Mouse (Mus musculus) heart, postnatal 0 days (tissue): ENCODE data around the gene Gm49325. TPM values are rescaled to one million over a fixed set of nuclear protein-coding genes. Genes with fewer than 3 reads are reported as not detected.
"Not testable (repeated sequence)": the region's sequence is repeated elsewhere in the genome, so short reads cannot be mapped to it uniquely, and the experiment has no call there.

Source experiments
- ATAC-seq: fragments of 200-750 bp; cut with Nextera tagmentation; 2 replicates; pipeline ENCODE4 v1.8.0; 2017; ENCODE audit warnings: low read depth, moderate number of reproducible peaks, moderate library complexity; ENCODE audit not compliant: insufficient read depth
- DNase-seq: peaks from one replicate; pipeline ENCODE4 v3.0.0-alpha.2; 2016; ENCODE audit warnings: low spot score
- H3K27ac ChIP-seq: fragments of 300-500 bp; sonication (generic); 2 replicates; pipeline ENCODE4 v1.5.1; 2014; ENCODE audit warnings: low read depth, mild to moderate bottlenecking
- H3K27me3 ChIP-seq: fragments of 300-500 bp; sonication (generic); 2 replicates; pipeline ENCODE4 v1.6.1; 2014; ENCODE audit warnings: low read length, mixed read lengths; ENCODE audit not compliant: control insufficient read depth, insufficient read depth
- H3K36me3 ChIP-seq: fragments of 300-500 bp; sonication (generic); replicated peaks from 2 replicates; pipeline ENCODE4 v1.6.1; 2014; ENCODE audit warnings: low read length, mixed read lengths; ENCODE audit not compliant: control insufficient read depth, insufficient read depth
- H3K4me1 ChIP-seq: fragments of 300-500 bp; sonication (generic); 2 replicates; pipeline ENCODE4 v1.6.1; 2014; ENCODE audit warnings: antibody characterized with exemption; ENCODE audit not compliant: control insufficient read depth, insufficient read depth
- H3K4me2 ChIP-seq: fragments of 300-500 bp; sonication (generic); 2 replicates; pipeline ENCODE4 v1.6.1; 2014; ENCODE audit warnings: low read depth, mild to moderate bottlenecking, low read length, moderate library complexity
- H3K4me3 ChIP-seq: fragments of 300-500 bp; sonication (generic); 2 replicates; pipeline ENCODE4 v1.5.1; 2014; ENCODE audit warnings: low read depth, low read length
- H3K9ac ChIP-seq: fragments of 300-500 bp; sonication (generic); replicated peaks from 2 replicates; pipeline ENCODE4 v1.6.1; 2014; ENCODE audit warnings: low read depth, low read length, mixed read lengths
- H3K9me3 ChIP-seq: fragments of 300-500 bp; sonication (generic); replicated peaks from 2 replicates; pipeline ENCODE4 v1.6.1; 2016; ENCODE audit warnings: low read length; ENCODE audit not compliant: control insufficient read depth
- CTCF ChIP-seq: IDR thresholded peaks from 2 replicates; pipeline ENCODE4 v1.5.1; 2016; ENCODE audit warnings: antibody characterized with exemption, control low read depth, low read depth
- EP300 ChIP-seq: IDR thresholded peaks from 2 replicates; pipeline ENCODE4 v1.6.1; 2016; ENCODE audit warnings: antibody characterized with exemption, low read depth
- WGBS: fragments of 180-500 bp; shearing (Covaris S2); extraction: QIAGEN DNeasy Blood & Tissue Kit; methylation state at CpG from one replicate; pipeline ENCODE4 v1.1.7; 2014; 5-methylcytosine and 5-hydroxymethylcytosine counted together
- microRNA counts: library from miRNA; unstranded; fragments of <30 nt; microRNA quantifications from one replicate; lab custom pipeline; 2015
- microRNA-seq: library from miRNA; unstranded; fragments of <30 nt; microRNA quantifications from one replicate; pipeline ENCODE4, GENCODE M21; 2016
- polyA plus RNA-seq: library from polyadenylated mRNA; unstranded; fragments of >200 nt; fragmentation: Nextera tagmentation; extraction: Ambion mirVana; gene quantifications from 2 replicates; pipeline ENCODE4 v1.2.1, GENCODE M21; 2015
- total RNA-seq: library from RNA; depleted of rRNA; stranded (reverse); fragments of >200 nt; gene quantifications from 2 replicates; pipeline ENCODE4 v1.2.3, GENCODE M21; 2014; ENCODE audit warnings: low replicate concordance; rRNA removed

Gm49325 gene
- total and polyA plus RNA-seq, 2 experiments from 2014 or later, result 13.7 TPM; not detected in 1

DNA sequence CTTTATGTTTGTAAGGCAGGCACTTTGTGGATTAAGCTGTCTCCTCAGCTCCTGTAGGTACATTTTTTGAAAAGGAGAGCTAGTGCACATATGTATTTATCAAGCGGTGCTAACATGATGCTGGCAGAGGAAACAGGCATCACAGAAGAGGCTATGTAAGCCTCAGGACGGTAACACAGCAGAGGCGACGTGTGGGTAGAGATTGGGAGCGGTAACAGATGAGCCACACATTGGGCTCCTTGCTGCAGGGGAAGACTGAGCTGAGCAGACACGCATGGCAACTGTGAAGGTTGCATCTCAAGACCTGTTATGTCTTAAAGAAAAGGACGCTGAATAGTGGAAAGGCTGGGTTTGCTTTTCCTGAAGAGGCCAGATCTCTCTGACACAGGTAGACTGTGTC, 77.0 kb downstream of the Gm49325 start:
- WGBS, result 59% methylated on average over 7 of the region's 7 CpGs
- no peaks in the 10 kb centered on the region for H3K36me3 ChIP-seq
- H3K9ac ChIP-seq, result no peak overlapping the region
- no peak for ATAC-seq
- no peak for DNase-seq
- peaks cover 54% of the 10 kb centered on the region for H3K27me3 ChIP-seq
- H3K4me2 ChIP-seq, result no peak overlapping the region
- TF ChIP-seq CTCF, result no peak
- TF ChIP-seq EP300, result no peak
- 0 out of 2 replicates have a peak, but pooled peaks cover 4% of the 10 kb centered on the region for H3K4me1 ChIP-seq
- H3K9me3 ChIP-seq, result no peaks in the 10 kb centered on the region
- no peak overlapping the region for H3K4me3 ChIP-seq
- no peak overlapping the region for H3K27ac ChIP-seq

DNA sequence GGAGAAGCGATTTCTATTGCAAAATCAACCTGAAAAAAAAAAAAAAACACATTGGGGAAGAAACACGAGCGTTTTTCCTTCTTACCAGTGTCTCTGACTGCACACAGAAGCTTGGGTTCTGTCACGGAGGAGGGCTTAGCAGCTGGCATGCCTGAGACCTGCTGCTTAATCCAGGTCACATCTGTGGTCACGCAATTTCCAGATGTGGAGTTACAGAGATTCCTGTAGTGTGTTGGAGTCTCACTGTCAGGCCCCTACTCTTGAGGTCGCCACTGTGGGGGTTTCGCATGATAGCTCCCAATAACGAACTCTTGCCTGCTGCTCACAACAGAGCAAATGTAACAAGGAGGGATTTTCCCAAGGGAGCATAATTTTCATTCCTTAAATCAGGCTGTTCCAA, 78.2 kb downstream of the Gm49325 start:
- Histone ChIP-seq H3K4me3 (no peak overlapping the region), H3K27me3 (peaks cover 55% of the 10 kb centered on the region), H3K9me3 (no peaks in the 10 kb centered on the region), H3K9ac (no peak overlapping the region), H3K36me3 (no peaks in the 10 kb centered on the region), H3K4me2 (no peak overlapping the region), H3K4me1 (0 out of 2 replicates have a peak, but pooled peaks cover 4% of the 10 kb centered on the region), H3K27ac (no peak overlapping the region)
- no peak for TF ChIP-seq EP300
- no peak for TF ChIP-seq CTCF
- WGBS, result 31% methylated on average over 8 of the region's 8 CpGs
- ATAC-seq (no peak), DNase-seq (no peak)

- ATAC-seq, result 0 out of 2 replicates have a peak, but pooled peaks have one; percentile 14
- Histone ChIP-seq H3K36me3 (no peaks in the 10 kb centered on the region), H3K9ac (no peak within 1 kb of the TSS), H3K4me3 (0 out of 2 replicates have a peak within 1 kb of the TSS, but pooled peaks have one; percentile 5), H3K27me3 (peaks cover 56% of the 10 kb centered on the region), H3K4me2 (peak within 1 kb of the TSS; percentile 29; the same call in 1 of the 2 replicates), H3K9me3 (no peaks in the 10 kb centered on the region), H3K4me1 (0 out of 2 replicates have a peak, but pooled peaks cover 4% of the 10 kb centered on the region), H3K27ac (no peak within 1 kb of the TSS)
- WGBS, result 2% methylated on average over 22 of the region's 22 CpGs
- DNase-seq, result no peak
- TF ChIP-seq CTCF (no peak), EP300 (no peak)
Measured at GRCm38 (mm10) chr10:77685895-77686664, 80.1 kb downstream of the Gm49325 start, which contains the start of gene Tspear. Gene Tspear, plus strand, starts transcription at chr10:77686569.

DNA sequence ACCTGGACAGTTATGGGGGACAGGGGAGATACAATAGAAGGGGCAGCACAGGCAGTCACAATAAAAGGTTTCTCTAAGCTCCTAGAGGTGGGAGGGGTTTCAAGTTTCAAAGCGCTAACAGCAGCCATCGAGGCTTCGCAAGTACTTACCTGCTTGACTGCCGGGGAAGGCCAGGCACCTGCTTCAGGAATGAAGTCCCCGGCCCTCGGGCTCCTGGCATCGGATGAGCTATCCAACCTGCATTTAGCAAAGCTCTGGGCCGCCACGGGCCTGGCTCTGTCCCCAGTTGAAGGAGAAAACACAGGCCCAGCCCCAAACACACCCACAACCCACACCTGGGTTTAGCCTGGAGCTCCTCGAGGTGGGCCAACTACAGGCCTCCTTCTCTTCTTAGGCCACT, 81.0 kb downstream of the Gm49325 start:
- no peaks in the 10 kb centered on the region for H3K36me3 ChIP-seq
- H3K9me3 ChIP-seq, result no peaks in the 10 kb centered on the region
- no peak overlapping the region for H3K27ac ChIP-seq
- H3K27me3 ChIP-seq, result peaks cover 56% of the 10 kb centered on the region
- DNase-seq (no peak), ATAC-seq (no peak)
- WGBS, result 28% methylated on average over 10 of the region's 10 CpGs
- no peak overlapping the region for H3K4me2 ChIP-seq
- 0 out of 2 replicates have a peak, but pooled peaks cover 4% of the 10 kb centered on the region for H3K4me1 ChIP-seq
- H3K4me3 ChIP-seq, result no peak overlapping the region
- H3K9ac ChIP-seq, result no peak overlapping the region
- TF ChIP-seq EP300 (no peak), CTCF (no peak)

DNA sequence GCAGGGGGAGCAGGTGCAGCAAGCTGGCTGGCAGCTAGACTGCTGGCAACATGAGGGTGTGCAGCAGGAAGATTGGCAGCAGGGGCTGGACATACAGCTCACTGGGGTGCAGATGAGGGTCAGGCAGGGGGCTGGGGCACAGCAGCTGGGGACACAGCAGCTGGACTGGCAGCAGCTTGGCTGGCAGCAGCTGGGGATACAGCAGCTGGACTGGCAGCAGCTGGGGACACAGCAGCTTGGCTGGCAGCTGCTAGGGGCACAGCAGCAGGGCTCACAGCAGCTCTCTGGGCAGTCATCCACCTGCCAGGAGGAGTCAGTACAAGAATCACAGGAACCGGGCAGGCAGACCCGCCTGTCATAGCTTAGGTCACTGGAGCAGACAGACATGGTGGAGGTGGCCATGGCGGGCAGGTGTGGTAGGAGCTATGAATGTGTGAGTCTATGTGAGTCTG, 84.4 kb downstream of the Gm49325 start, which contains the start of gene Gm19402:
TSS of gene Gm19402 (minus strand) at position 402 of the 452 bp plus-strand sequence.
- 74% methylated on average over 3 of the region's 3 CpGs for WGBS
- DNase-seq, result not testable (repeated sequence)

More for the DNA sequence above, 84.4 kb downstream of the Gm49325 start, which contains the start of gene Gm19402:
- not testable (repeated sequence) for H3K9ac ChIP-seq, H3K4me2 ChIP-seq, H3K27ac ChIP-seq, H3K9me3 ChIP-seq, H3K36me3 ChIP-seq, ATAC-seq, H3K4me1 ChIP-seq, H3K4me3 ChIP-seq
- peaks cover 37% of the 10 kb centered on the region for H3K27me3 ChIP-seq

MicroRNA genes within 50 kb of the gene (microRNA counts, 519-probe panel; counts per million panel counts)
- microRNA mmu-miR-1930 (lab: Ali Mortazavi, UCI), result not detected

Small RNA genes within 50 kb of the gene (microRNA-seq; reads per million reads assigned to microRNA genes)
- 12.0 reads per million, percentile 32 among the genes with 10 or more reads in this experiment for gene Mir1930

Other genes with a start within 250 kb of the Gm49325 start
- 23.7 and 26.9 TPM in 2 replicates for gene Adarb1, start 187.9 kb upstream of the Gm49325 start, total RNA-seq
- 7.8 and 8.5 TPM in 2 replicates for gene Adarb1, start 187.9 kb upstream of the Gm49325 start, polyA plus RNA-seq
- 18.1 and 32.1 TPM in 2 replicates for gene Fam207a, start 90.4 kb upstream of the Gm49325 start, total RNA-seq
- 16.1 and 16.2 TPM in 2 replicates for gene Fam207a, start 90.4 kb upstream of the Gm49325 start, polyA plus RNA-seq
- gene Itgb2, start 75.9 kb upstream of the Gm49325 start, total RNA-seq, result 0.69 and 12.2 TPM in 2 replicates
- gene Itgb2, start 75.9 kb upstream of the Gm49325 start, polyA plus RNA-seq, result 1.4 and 1.5 TPM in 2 replicates
- gene Pttg1ip, start 24.5 kb upstream of the Gm49325 start, total RNA-seq, result 117 and 163 TPM in 2 replicates
- 117 and 119 TPM in 2 replicates for gene Pttg1ip, start 24.5 kb upstream of the Gm49325 start, polyA plus RNA-seq
- 112 and 128 TPM in 2 replicates for gene Sumo3, start 100 bp upstream of the Gm49325 start, total RNA-seq
- 121 and 128 TPM in 2 replicates for gene Sumo3, start 100 bp upstream of the Gm49325 start, polyA plus RNA-seq
- 54.1 and 56.4 TPM in 2 replicates for gene Ube2g2, start 16.1 kb downstream of the Gm49325 start, total RNA-seq
- gene Ube2g2, start 16.1 kb downstream of the Gm49325 start, polyA plus RNA-seq, result 69.7 and 71.8 TPM in 2 replicates
- gene Tspear, start 80.4 kb downstream of the Gm49325 start, total RNA-seq, result 1.1 TPM in 1 of 2 replicates, not detected in the other
- gene Tspear, start 80.4 kb downstream of the Gm49325 start, polyA plus RNA-seq, result not detected in 2 replicates
- gene Gm19402, start 84.6 kb downstream of the Gm49325 start, total RNA-seq, result not detected in 2 replicates
- not detected in 2 replicates for gene Gm19402, start 84.6 kb downstream of the Gm49325 start, polyA plus RNA-seq
- not detected in 2 replicates for gene Gm9508, start 91.0 kb downstream of the Gm49325 start, total RNA-seq
- gene Gm9508, start 91.0 kb downstream of the Gm49325 start, polyA plus RNA-seq, result not detected in 2 replicates
- gene Gm10272, start 100.4 kb downstream of the Gm49325 start, total RNA-seq, result not detected in 2 replicates
- not detected in 2 replicates for gene Gm10272, start 100.4 kb downstream of the Gm49325 start, polyA plus RNA-seq
- gene Gm10024, start 105.3 kb downstream of the Gm49325 start, total RNA-seq, result not detected in 2 replicates
- gene Gm10024, start 105.3 kb downstream of the Gm49325 start, polyA plus RNA-seq, result not detected in 2 replicates
- not detected in 2 replicates for gene Gm10142, start 109.6 kb downstream of the Gm49325 start, total RNA-seq
- not detected in 2 replicates for gene Gm10142, start 109.6 kb downstream of the Gm49325 start, polyA plus RNA-seq
- gene Krtap12-1, start 114.4 kb downstream of the Gm49325 start, total RNA-seq, result not detected in 2 replicates
- not detected in 2 replicates for gene Krtap12-1, start 114.4 kb downstream of the Gm49325 start, polyA plus RNA-seq
- gene Gm10100, start 120.3 kb downstream of the Gm49325 start, total RNA-seq, result not detected in 2 replicates
- gene Gm10100, start 120.3 kb downstream of the Gm49325 start, polyA plus RNA-seq, result not detected in 2 replicates
- not detected in 2 replicates for gene Gm18596, start 136.4 kb downstream of the Gm49325 start, total RNA-seq
- not detected in 2 replicates for gene Gm18596, start 136.4 kb downstream of the Gm49325 start, polyA plus RNA-seq
- not detected in 2 replicates for gene Gm9736, start 145.2 kb downstream of the Gm49325 start, total RNA-seq
- gene Gm9736, start 145.2 kb downstream of the Gm49325 start, polyA plus RNA-seq, result not detected in 2 replicates
- gene Gm3233, start 153.5 kb downstream of the Gm49325 start, total RNA-seq, result not detected in 2 replicates
- not detected in 2 replicates for gene Gm3233, start 153.5 kb downstream of the Gm49325 start, polyA plus RNA-seq
- gene Gm3238, start 165.1 kb downstream of the Gm49325 start, total RNA-seq, result not detected in 2 replicates
- not detected in 2 replicates for gene Gm3238, start 165.1 kb downstream of the Gm49325 start, polyA plus RNA-seq
- gene Gm7138, start 170.7 kb downstream of the Gm49325 start, total RNA-seq, result not detected in 2 replicates
- gene Gm7138, start 170.7 kb downstream of the Gm49325 start, polyA plus RNA-seq, result not detected in 2 replicates
- gene Gm3250, start 176.3 kb downstream of the Gm49325 start, total RNA-seq, result not detected in 2 replicates
- gene Gm3250, start 176.3 kb downstream of the Gm49325 start, polyA plus RNA-seq, result not detected in 2 replicates
- gene Gm7137, start 182.0 kb downstream of the Gm49325 start, total RNA-seq, result not detected in 2 replicates
- gene Gm7137, start 182.0 kb downstream of the Gm49325 start, polyA plus RNA-seq, result not detected in 2 replicates
- gene Gm9639, start 188.9 kb downstream of the Gm49325 start, total RNA-seq, result not detected in 2 replicates
- gene Gm9639, start 188.9 kb downstream of the Gm49325 start, polyA plus RNA-seq, result not detected in 2 replicates
- not detected in 2 replicates for gene Gm19668, start 192.9 kb downstream of the Gm49325 start, total RNA-seq
- not detected in 2 replicates for gene Gm19668, start 192.9 kb downstream of the Gm49325 start, polyA plus RNA-seq
- gene Gm9507, start 205.6 kb downstream of the Gm49325 start, total RNA-seq, result not detected in 2 replicates
- not detected in 2 replicates for gene Gm9507, start 205.6 kb downstream of the Gm49325 start, polyA plus RNA-seq
- not detected in 2 replicates for gene Gm2696, start 208.5 kb downstream of the Gm49325 start, total RNA-seq
- gene Gm2696, start 208.5 kb downstream of the Gm49325 start, polyA plus RNA-seq, result not detected in 2 replicates
- gene Krtap10-4, start 220.9 kb downstream of the Gm49325 start, total RNA-seq, result not detected in 2 replicates
- gene Krtap10-4, start 220.9 kb downstream of the Gm49325 start, polyA plus RNA-seq, result not detected in 2 replicates
- not detected in 2 replicates for gene Krtap10-10, start 229.8 kb downstream of the Gm49325 start, total RNA-seq
- not detected in 2 replicates for gene Krtap10-10, start 229.8 kb downstream of the Gm49325 start, polyA plus RNA-seq
- not detected in 2 replicates for gene Gm36176, start 240.6 kb downstream of the Gm49325 start, total RNA-seq
- gene Gm36176, start 240.6 kb downstream of the Gm49325 start, polyA plus RNA-seq, result not detected in 2 replicates
- not detected in 2 replicates for gene Gm10318, start 246.7 kb downstream of the Gm49325 start, total RNA-seq
- gene Gm10318, start 246.7 kb downstream of the Gm49325 start, polyA plus RNA-seq, result not detected in 2 replicates